Comparison of ENCODE assay signal across 8 mouse cellular contexts in genomic region chr12:109436367-109436807, GRCm38 (mm10). TPM values are rescaled to one million over a fixed set of nuclear protein-coding genes. Genes with fewer than 3 reads are reported as not detected.
A peak's percentile ranks its signal among the peaks of the same experiment; 100 is the strongest.
DNase-seq lines count a peak whose midpoint lies in the region; ATAC-seq and TF ChIP-seq lines count a peak whose summit lies in the region.

No protein-coding gene starts in this region.

- no peak overlapping the region for H3K27ac ChIP-seq in kidney, adult 2 months (ENCODE audit: insufficient read depth, low read depth, low read length)
- no peak overlapping the region for H3K27ac ChIP-seq in bone marrow, adult 2 months (ENCODE audit: control insufficient read depth, insufficient read depth, low read depth, low read length, poor library complexity)
- no peak overlapping the region for H3K27ac ChIP-seq in midbrain, embryonic 12.5 days (replicated peaks)

- TF ChIP-seq POLR2A in kidney, adult 2 months (IDR thresholded peaks at IDR 0.05; ENCODE audit: low read depth, low read length): no peak
- TF ChIP-seq POLR2A in bone marrow, adult 2 months (IDR thresholded peaks at IDR 0.05; ENCODE audit: borderline replicate concordance, control insufficient read depth, low read depth, low read length): no peak

- no peak overlapping the region for H3K4me3 ChIP-seq in kidney, adult 2 months (ENCODE audit: insufficient read depth, low read depth, low read length)
- H3K4me3 ChIP-seq in bone marrow, adult 2 months (replicated peaks; ENCODE audit: control insufficient read depth, low read depth, low read length): no peak overlapping the region
- H3K4me3 ChIP-seq in midbrain, embryonic 12.5 days: no peak overlapping the region

- no peak overlapping the region for H3K4me2 ChIP-seq in midbrain, embryonic 12.5 days (replicated peaks)

- H3K36me3 ChIP-seq in kidney, adult 2 months (ENCODE audit: control insufficient read depth, insufficient read depth, low read length): no peaks in the 10 kb centered on the region
- no peaks in the 10 kb centered on the region for H3K36me3 ChIP-seq in midbrain, embryonic 12.5 days

- H3K27me3 ChIP-seq in kidney, adult 2 months (replicated peaks; ENCODE audit: control insufficient read depth, insufficient read depth, low read length): no peaks in the 10 kb centered on the region
- H3K27me3 ChIP-seq in midbrain, embryonic 12.5 days: peaks cover 68% of the 10 kb centered on the region

- WGBS in kidney, adult 2 months: 18% methylated on average over 10 of the region's 10 CpGs
- 16% methylated on average over 10 of the region's 10 CpGs for WGBS in bone marrow, adult 2 months
- WGBS in midbrain, embryonic 12.5 days: 9% methylated on average over 10 of the region's 10 CpGs

- TF ChIP-seq CTCF in kidney, adult 2 months (conservative IDR thresholded peaks at IDR 0.05; ENCODE audit: insufficient read depth, insufficient read length, low read depth, low read length): peak; percentile 43; the same call in 1 of the 2 replicates
- 0 out of 2 replicates have a peak, but pooled peaks have one; percentile 10 for TF ChIP-seq CTCF in bone marrow, adult 2 months (IDR thresholded peaks at IDR 0.05; ENCODE audit: control insufficient read depth, insufficient read depth, low read length)

- H3K9ac ChIP-seq in midbrain, embryonic 12.5 days (replicated peaks): no peak overlapping the region

- H3K9me3 ChIP-seq in midbrain, embryonic 12.5 days: no peaks in the 10 kb centered on the region

- peak; percentile 25; the same call in 1 of the 2 replicates for ATAC-seq in midbrain, embryonic 12.5 days (ENCODE audit: low FRiP score, low read depth)
- ATAC-seq in megakaryocyte, adult 5-6 weeks (ENCODE audit: poor library complexity, severe bottlenecking): no peak

- no peaks in the 10 kb centered on the region for H3K4me1 ChIP-seq in kidney, adult 2 months (ENCODE audit: control insufficient read depth, insufficient read depth, low read length)
- peaks cover 1% of the 10 kb centered on the region; the same call in 1 of the 2 replicates for H3K4me1 ChIP-seq in bone marrow, adult 2 months (ENCODE audit: control insufficient read depth, insufficient read depth, low read length)
- peaks cover 46% of the 10 kb centered on the region for H3K4me1 ChIP-seq in midbrain, embryonic 12.5 days

- DNase-seq in kidney, adult 2 months: peak; percentile 17
- DNase-seq in kidney, adult 11 months: no peak
- DNase-seq in gastrocnemius, postnatal 25 days: peak; percentile 77
- peak; percentile 22 to 52 for DNase-seq in kidney, postnatal 25 days
- DNase-seq in frontal cortex, postnatal 25 days (ENCODE audit: low spot score in 2 of 2): no peak

RNA-seq across cellular contexts. Expression of gene Dlk1, which starts 16.2 kb away (rescaled TPM):
- polyA plus RNA-seq in kidney, adult 2 months (2012; rRNA removed): 3.4 and 4.6 TPM in 2 replicates
- polyA plus RNA-seq in bone marrow, adult 2 months (2011; ENCODE audit: insufficient read depth, insufficient read length, low replicate concordance, missing spikeins): 3.6 TPM in 1 of 2 replicates, not detected in the other
- 10 to 100 TPM in 1 of 2 experiments, 1 to 10 TPM in 1; 9.4 to 12.8 TPM for total RNA-seq in gastrocnemius, postnatal 25 days (2021)
- polyA plus RNA-seq in midbrain, embryonic 12.5 days (2016; fragmentation: Nextera tagmentation; extraction: Ambion mirVana): 87.5 and 95.9 TPM in 2 replicates
- not detected in 2 replicates for total RNA-seq in megakaryocyte, adult 5-6 weeks (2015)
- not detected in 2 replicates for total RNA-seq in megakaryocyte, adult 5-6 weeks (2017)

Comparison
In these comparisons a context has a peak if more than half of its experiments do, and no peak if none do; other contexts are left out.
1. DNase-seq: peak in kidney, adult 2 months (single experiment), gastrocnemius, postnatal 25 days (single experiment) and kidney, postnatal 25 days (2 of 2); none in kidney, adult 11 months (single experiment) and frontal cortex, postnatal 25 days (0 of 2).
2. RNA of gene Dlk1, which starts 16.2 kb away (polyA plus RNA-seq): 87.5 to 95.9 TPM in midbrain, embryonic 12.5 days; 3.6 TPM in bone marrow, adult 2 months and 3.4 to 4.6 TPM in kidney, adult 2 months; every median in the first group is over 10 times any median in the second.